Mouse (Mus musculus): ENCODE measurements around the gene Ttc9b. TPM values are rescaled to one million over a fixed set of nuclear protein-coding genes. Genes with fewer than 3 reads are reported as not detected.
A peak's percentile ranks its signal among the peaks of the same experiment; 100 is the strongest.

Gene Ttc9b
- polyA plus RNA-seq, 2 experiments: 0.21 to 0.24 TPM

- ATAC-seq (ENCODE audit: low FRiP score, low read depth): no peak
- peak overlapping the region; percentile 90 for H3K4me3 ChIP-seq (replicated peaks; ENCODE audit: low read length)
- H3K9ac ChIP-seq (ENCODE audit: low read depth, low read length, severe bottlenecking): no peak overlapping the region; the same call in 1 of the 2 replicates
- H3K4me2 ChIP-seq (replicated peaks; ENCODE audit: low read depth, low read length, severe bottlenecking): peak overlapping the region; percentile 97
- peaks cover 19% of the 10 kb centered on the region for H3K4me1 ChIP-seq (ENCODE audit: control insufficient read depth, insufficient read depth, low read length)
- H3K36me3 ChIP-seq (ENCODE audit: control insufficient read depth, insufficient read depth, low read length): peaks cover 7% of the 10 kb centered on the region
- no peaks in the 10 kb centered on the region for H3K9me3 ChIP-seq (ENCODE audit: control insufficient read depth, low read length)
- no peak for DNase-seq (ENCODE audit: low spot score)
- no peak for TF ChIP-seq POLR2A (IDR thresholded peaks at IDR 0.05; ENCODE audit: borderline replicate concordance, extremely low read depth, insufficient read depth, insufficient read length)
- H3K27ac ChIP-seq (replicated peaks; ENCODE audit: low read depth, low read length): no peak overlapping the region
- H3K27me3 ChIP-seq (ENCODE audit: control insufficient read depth, insufficient read depth, low read length): no peaks in the 10 kb centered on the region
- WGBS: 28% methylated on average over 14 of the region's 14 CpGs
Measured at GRCm38 (mm10) chr7:27675222-27675612, 21.5 kb downstream of the Ttc9b start.

- H3K9ac ChIP-seq (ENCODE audit: low read depth, low read length, severe bottlenecking): no peak overlapping the region
- TF ChIP-seq POLR2A (IDR thresholded peaks at IDR 0.05; ENCODE audit: borderline replicate concordance, extremely low read depth, insufficient read depth, insufficient read length): no peak
- ATAC-seq (ENCODE audit: low FRiP score, low read depth) (no peak), DNase-seq (ENCODE audit: low spot score) (no peak)
- no peaks in the 10 kb centered on the region for H3K9me3 ChIP-seq (ENCODE audit: control insufficient read depth, low read length)
- no peak overlapping the region for H3K4me3 ChIP-seq (replicated peaks; ENCODE audit: low read length)
- H3K4me1 ChIP-seq (ENCODE audit: control insufficient read depth, insufficient read depth, low read length): peaks cover 5% of the 10 kb centered on the region
- no peak overlapping the region for H3K4me2 ChIP-seq (replicated peaks; ENCODE audit: low read depth, low read length, severe bottlenecking)
- H3K27ac ChIP-seq (replicated peaks; ENCODE audit: low read depth, low read length): no peak overlapping the region
- 65% methylated on average over 2 of the region's 2 CpGs for WGBS
- no peaks in the 10 kb centered on the region for H3K27me3 ChIP-seq (ENCODE audit: control insufficient read depth, insufficient read depth, low read length)
- H3K36me3 ChIP-seq (ENCODE audit: control insufficient read depth, insufficient read depth, low read length): no peaks in the 10 kb centered on the region
Measured at GRCm38 (mm10) chr7:27683218-27683617, 29.5 kb downstream of the Ttc9b start.

- no peak for TF ChIP-seq POLR2A (IDR thresholded peaks at IDR 0.05; ENCODE audit: borderline replicate concordance, extremely low read depth, insufficient read depth, insufficient read length)
- peak overlapping the region; percentile 35 for H3K4me2 ChIP-seq (replicated peaks; ENCODE audit: low read depth, low read length, severe bottlenecking)
- no peaks in the 10 kb centered on the region for H3K27me3 ChIP-seq (ENCODE audit: control insufficient read depth, insufficient read depth, low read length)
- no peaks in the 10 kb centered on the region for H3K36me3 ChIP-seq (ENCODE audit: control insufficient read depth, insufficient read depth, low read length)
- H3K4me3 ChIP-seq (replicated peaks; ENCODE audit: low read length): 0 out of 2 replicates have a peak overlapping the region, but pooled peaks have one; percentile 7
- ATAC-seq (ENCODE audit: low FRiP score, low read depth): no peak
- no peak overlapping the region for H3K27ac ChIP-seq (replicated peaks; ENCODE audit: low read depth, low read length)
- H3K9me3 ChIP-seq (ENCODE audit: control insufficient read depth, low read length): no peaks in the 10 kb centered on the region
- WGBS: 36% methylated on average over 5 of the region's 5 CpGs
- H3K9ac ChIP-seq (ENCODE audit: low read depth, low read length, severe bottlenecking): no peak overlapping the region
- H3K4me1 ChIP-seq (ENCODE audit: control insufficient read depth, insufficient read depth, low read length): peaks cover 8% of the 10 kb centered on the region
- no peak for DNase-seq (ENCODE audit: low spot score)
Measured at GRCm38 (mm10) chr7:27685220-27685619, 31.5 kb downstream of the Ttc9b start.

- ATAC-seq (ENCODE audit: low FRiP score, low read depth) (no peak), DNase-seq (ENCODE audit: low spot score) (peak; percentile 28)
- Histone ChIP-seq H3K4me1 (ENCODE audit: control insufficient read depth, insufficient read depth, low read length) (peaks cover 8% of the 10 kb centered on the region), H3K4me3 (replicated peaks; ENCODE audit: low read length) (0 out of 2 replicates have a peak overlapping the region, but pooled peaks have one; percentile 7), H3K9ac (ENCODE audit: low read depth, low read length, severe bottlenecking) (no peak overlapping the region), H3K27ac (replicated peaks; ENCODE audit: low read depth, low read length) (no peak overlapping the region), H3K9me3 (ENCODE audit: control insufficient read depth, low read length) (no peaks in the 10 kb centered on the region), H3K4me2 (replicated peaks; ENCODE audit: low read depth, low read length, severe bottlenecking) (peak overlapping the region; percentile 35), H3K36me3 (ENCODE audit: control insufficient read depth, insufficient read depth, low read length) (no peaks in the 10 kb centered on the region), H3K27me3 (ENCODE audit: control insufficient read depth, insufficient read depth, low read length) (no peaks in the 10 kb centered on the region)
- no peak for TF ChIP-seq POLR2A (IDR thresholded peaks at IDR 0.05; ENCODE audit: borderline replicate concordance, extremely low read depth, insufficient read depth, insufficient read length)
- WGBS: 0% methylated on average over 6 of the region's 6 CpGs
Measured at GRCm38 (mm10) chr7:27685681-27686080, 32.0 kb downstream of the Ttc9b start.

- Histone ChIP-seq H3K4me3 (replicated peaks; ENCODE audit: low read length) (no peak overlapping the region), H3K9me3 (ENCODE audit: control insufficient read depth, low read length) (no peaks in the 10 kb centered on the region), H3K27ac (replicated peaks; ENCODE audit: low read depth, low read length) (no peak overlapping the region), H3K4me2 (replicated peaks; ENCODE audit: low read depth, low read length, severe bottlenecking) (no peak overlapping the region), H3K4me1 (ENCODE audit: control insufficient read depth, insufficient read depth, low read length) (peaks cover 8% of the 10 kb centered on the region), H3K36me3 (ENCODE audit: control insufficient read depth, insufficient read depth, low read length) (no peaks in the 10 kb centered on the region), H3K9ac (ENCODE audit: low read depth, low read length, severe bottlenecking) (no peak overlapping the region), H3K27me3 (ENCODE audit: control insufficient read depth, insufficient read depth, low read length) (no peaks in the 10 kb centered on the region)
- TF ChIP-seq POLR2A (IDR thresholded peaks at IDR 0.05; ENCODE audit: borderline replicate concordance, extremely low read depth, insufficient read depth, insufficient read length): no peak
- no peak for DNase-seq (ENCODE audit: low spot score)
- ATAC-seq (ENCODE audit: low FRiP score, low read depth): no peak
- WGBS: 73% methylated on average over 1 of the region's 1 CpGs
Measured at GRCm38 (mm10) chr7:27687043-27687442, 33.3 kb downstream of the Ttc9b start.

Measured in limb, embryonic 14.5 days (tissue).